Mouse (Mus musculus): ENCODE results near the gene Atp5d.

- TF ChIP-seq CTCF (IDR thresholded peaks at IDR 0.05; ENCODE audit: low read depth, low read length), result no peak
- TF ChIP-seq TAL1 (conservative IDR thresholded peaks at IDR 0.05; ENCODE audit: low read depth, low read length), result no peak
- TF ChIP-seq GATA1 (IDR thresholded peaks at IDR 0.05; ENCODE audit: borderline replicate concordance, low read length), result no peak
These were observed 16.8 kb upstream of the Atp5d start for GRCm38 (mm10) chr10:80121639-80122038.

All from G1E (cell line).